Mouse (Mus musculus) fibroblast of lung, adult 2 months (primary cell): Measurements from ENCODE around the gene Smarcb1.

Experiments used
- DNase-seq: peaks from one replicate; pipeline ENCODE4 v3.0.0-alpha.2; 2011; ENCODE audit warnings: low read depth

Smarcb1 gene

GRCm38 (mm10) chr10:75932891-75933290 lies 11.5 kb upstream of the Smarcb1 start, which contains the start of gene Chchd10:
Gene Chchd10, plus strand, starts transcription at chr10:75933130.
- no peak for DNase-seq

GRCm38 (mm10) chr10:75932081-75932678 lies 10.8 kb upstream of the Smarcb1 start:
- DNase-seq, result no peak

GRCm38 (mm10) chr10:75931311-75931710 lies 9.9 kb upstream of the Smarcb1 start:
- DNase-seq, result no peak

- no peak for DNase-seq
Measured at GRCm38 (mm10) chr10:75930304-75930703, 8.9 kb upstream of the Smarcb1 start.

- no peak for DNase-seq
Measured at GRCm38 (mm10) chr10:75926396-75926795, 5.0 kb upstream of the Smarcb1 start.

GRCm38 (mm10) chr10:75924324-75924723 lies 2.9 kb upstream of the Smarcb1 start:
- DNase-seq, result no peak

GRCm38 (mm10) chr10:75921726-75922560 lies 526 bp upstream of the Smarcb1 start:
- DNase-seq, result no peak

GRCm38 (mm10) chr10:75919026-75919425 lies 2.4 kb downstream of the Smarcb1 start:
- no peak for DNase-seq

- no peak for DNase-seq
Measured at GRCm38 (mm10) chr10:75916840-75917239, 4.6 kb downstream of the Smarcb1 start.

GRCm38 (mm10) chr10:75915557-75915956 lies 5.9 kb downstream of the Smarcb1 start:
- DNase-seq, result no peak

- DNase-seq, result no peak
Measured at GRCm38 (mm10) chr10:75913013-75913589, 8.3 kb downstream of the Smarcb1 start.

GRCm38 (mm10) chr10:75910698-75911097 lies 10.7 kb downstream of the Smarcb1 start:
- no peak for DNase-seq

GRCm38 (mm10) chr10:75906882-75907281 lies 14.5 kb downstream of the Smarcb1 start:
- no peak for DNase-seq

GRCm38 (mm10) chr10:75904391-75904790 lies 17.0 kb downstream of the Smarcb1 start:
- no peak for DNase-seq

- DNase-seq, result peak; percentile 99
Measured at GRCm38 (mm10) chr10:75898846-75899245, 22.6 kb downstream of the Smarcb1 start.

GRCm38 (mm10) chr10:75898039-75898564 lies 23.3 kb downstream of the Smarcb1 start:
- DNase-seq, result peak; percentile 58

- DNase-seq, result peak; percentile 48
Measured at GRCm38 (mm10) chr10:75897373-75897772, 24.0 kb downstream of the Smarcb1 start.

- no peak for DNase-seq
Measured at GRCm38 (mm10) chr10:75896208-75896607, 25.2 kb downstream of the Smarcb1 start.

GRCm38 (mm10) chr10:75895730-75896129 lies 25.7 kb downstream of the Smarcb1 start:
- DNase-seq, result no peak

- no peak for DNase-seq
Measured at GRCm38 (mm10) chr10:75894601-75895000, 26.8 kb downstream of the Smarcb1 start.

GRCm38 (mm10) chr10:75893089-75893750 lies 28.2 kb downstream of the Smarcb1 start, which contains the start of gene Derl3:
Gene Derl3, plus strand, starts transcription at chr10:75893413.
- DNase-seq, result no peak
